Mouse (Mus musculus): ENCODE measurements around the gene Dnase1. TPM values are rescaled to one million over a fixed set of nuclear protein-coding genes. Genes with fewer than 3 reads are reported as not detected.

Gene Dnase1
- polyA plus RNA-seq, 1 experiment from 2014 or later = 12.0 TPM

DNA sequence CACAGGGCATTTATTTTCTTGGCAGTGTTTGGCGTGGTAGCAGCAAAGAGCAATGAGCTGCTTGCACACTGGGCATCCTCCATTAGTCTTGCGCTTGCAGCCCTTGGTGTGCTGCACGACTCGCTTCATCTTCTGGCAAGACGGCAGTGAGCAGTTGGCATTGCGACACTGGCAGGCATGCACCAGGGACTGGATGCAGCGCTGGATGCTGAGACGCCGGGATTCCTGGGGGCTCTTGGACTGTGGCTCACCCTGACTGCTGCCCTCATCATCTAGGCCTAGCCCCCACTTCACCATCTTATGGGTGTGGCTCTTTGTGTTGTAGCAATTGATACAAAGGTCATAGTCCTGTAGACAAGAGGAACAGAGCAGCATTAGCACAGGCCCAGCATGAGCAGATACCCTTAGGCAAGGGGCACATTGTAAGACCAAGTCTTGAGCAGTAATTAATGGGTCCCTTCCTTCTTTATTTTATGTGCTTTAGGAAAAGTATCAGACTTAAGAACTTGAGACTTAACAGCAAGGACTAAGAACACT is 49.2 kb downstream of the Dnase1 start:
- H3K9me3 ChIP-seq (ENCODE audit: control insufficient read depth, low read depth, low read length) = no peaks in the 10 kb centered on the region
- no peak overlapping the region for H3K4me3 ChIP-seq (ENCODE audit: low read depth, low read length)
- WGBS = 93% methylated on average over 9 of the region's 9 CpGs
- H3K27ac ChIP-seq (ENCODE audit: low read length) = no peak overlapping the region
- no peaks in the 10 kb centered on the region for H3K4me1 ChIP-seq (ENCODE audit: control insufficient read depth, insufficient read depth, low read length)
- H3K27me3 ChIP-seq (ENCODE audit: control insufficient read depth, insufficient read depth, low read length) = no peaks in the 10 kb centered on the region
- ATAC-seq (ENCODE audit: insufficient number of reproducible peaks, insufficient read depth, low FRiP score, low read depth) = no peak
- H3K9ac ChIP-seq (replicated peaks; ENCODE audit: low read depth, low read length) = no peak overlapping the region
- no peak overlapping the region for H3K4me2 ChIP-seq (replicated peaks; ENCODE audit: low read depth, low read length)
- peaks cover 72% of the 10 kb centered on the region for H3K36me3 ChIP-seq (ENCODE audit: control insufficient read depth, insufficient read depth, low read length)

DNA sequence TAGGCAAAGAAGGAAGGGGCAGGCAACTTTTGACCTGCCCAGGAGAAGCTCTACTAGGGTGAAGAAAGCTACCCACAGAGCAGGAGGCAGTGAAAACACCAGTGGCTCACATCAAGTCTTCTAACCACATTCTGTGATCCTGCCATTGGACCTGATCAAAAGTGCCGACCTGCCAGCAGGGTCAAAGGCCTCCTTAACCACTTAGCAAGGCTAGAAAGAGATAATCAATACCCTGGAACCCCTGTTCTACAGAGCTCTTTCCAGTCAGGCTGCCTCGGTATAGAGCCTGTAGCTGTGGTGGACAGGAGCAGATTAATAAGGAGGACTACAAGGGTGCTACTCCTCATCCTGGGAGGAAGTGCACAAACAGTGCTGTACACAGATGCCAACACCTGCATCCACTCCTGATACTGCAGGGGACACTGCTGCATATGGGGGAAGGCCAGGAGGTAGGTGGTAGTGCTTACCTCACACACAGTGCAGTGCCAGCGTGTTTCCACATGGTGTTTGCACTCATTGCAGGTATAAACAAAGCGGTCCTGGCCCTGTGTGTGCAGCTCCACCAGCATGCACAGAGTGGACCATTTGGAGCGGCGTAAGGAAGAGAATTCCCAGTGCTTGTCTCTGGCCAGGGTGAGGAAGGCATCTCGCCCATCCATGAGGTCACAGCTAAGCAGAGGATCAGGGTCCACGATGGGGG is 50.6 kb downstream of the Dnase1 start:
- no peak overlapping the region for H3K4me2 ChIP-seq (replicated peaks; ENCODE audit: low read depth, low read length)
- no peaks in the 10 kb centered on the region for H3K9me3 ChIP-seq (ENCODE audit: control insufficient read depth, low read depth, low read length)
- H3K27ac ChIP-seq (ENCODE audit: low read length) = no peak overlapping the region
- peaks cover 80% of the 10 kb centered on the region for H3K36me3 ChIP-seq (ENCODE audit: control insufficient read depth, insufficient read depth, low read length)
- H3K27me3 ChIP-seq (ENCODE audit: control insufficient read depth, insufficient read depth, low read length) = no peaks in the 10 kb centered on the region
- H3K9ac ChIP-seq (replicated peaks; ENCODE audit: low read depth, low read length) = no peak overlapping the region
- ATAC-seq (ENCODE audit: insufficient number of reproducible peaks, insufficient read depth, low FRiP score, low read depth) = 0 out of 2 replicates have a peak, but pooled peaks have one; percentile 31
- H3K4me1 ChIP-seq (ENCODE audit: control insufficient read depth, insufficient read depth, low read length) = no peaks in the 10 kb centered on the region
- no peak overlapping the region for H3K4me3 ChIP-seq (ENCODE audit: low read depth, low read length)
- WGBS = 95% methylated on average over 8 of the region's 8 CpGs

Small RNA genes within 50 kb of the gene (microRNA-seq; reads per million reads assigned to microRNA genes)
- gene Gm23413 = not detected

Other genes with a start within 250 kb of the Dnase1 start
- gene Olfr15, start 206.1 kb upstream of the Dnase1 start, polyA plus RNA-seq (2014; fragmentation: Nextera tagmentation; extraction: Ambion mirVana) = not detected in 2 replicates
- 1.7 TPM in 2 replicates for gene Zfp174, start 189.7 kb upstream of the Dnase1 start, polyA plus RNA-seq (2014; fragmentation: Nextera tagmentation; extraction: Ambion mirVana)
- 49.1 and 53.0 TPM in 2 replicates for gene Naa60, start 164.6 kb upstream of the Dnase1 start, polyA plus RNA-seq (2014; fragmentation: Nextera tagmentation; extraction: Ambion mirVana)
- 7.0 and 8.1 TPM in 2 replicates for gene Zfp597, start 152.4 kb upstream of the Dnase1 start, polyA plus RNA-seq (2014; fragmentation: Nextera tagmentation; extraction: Ambion mirVana)
- gene Gm20695, start 152.3 kb upstream of the Dnase1 start, polyA plus RNA-seq (2014; fragmentation: Nextera tagmentation; extraction: Ambion mirVana) = 1.00 and 3.2 TPM in 2 replicates
- gene 1700037C18Rik, start 128.3 kb upstream of the Dnase1 start, polyA plus RNA-seq (2014; fragmentation: Nextera tagmentation; extraction: Ambion mirVana) = 6.2 and 6.6 TPM in 2 replicates
- gene Cluap1, start 128.1 kb upstream of the Dnase1 start, polyA plus RNA-seq (2014; fragmentation: Nextera tagmentation; extraction: Ambion mirVana) = 28.3 and 28.9 TPM in 2 replicates
- gene Nlrc3, start 60.3 kb upstream of the Dnase1 start, polyA plus RNA-seq (2014; fragmentation: Nextera tagmentation; extraction: Ambion mirVana) = 0.83 and 1.2 TPM in 2 replicates
- gene Slx4, start 33.2 kb upstream of the Dnase1 start, polyA plus RNA-seq (2014; fragmentation: Nextera tagmentation; extraction: Ambion mirVana) = 23.1 and 28.1 TPM in 2 replicates
- 93.4 and 94.0 TPM in 2 replicates for gene Trap1, start 40.9 kb downstream of the Dnase1 start, polyA plus RNA-seq (2014; fragmentation: Nextera tagmentation; extraction: Ambion mirVana)
- 53.6 and 65.3 TPM in 2 replicates for gene Crebbp, start 177.1 kb downstream of the Dnase1 start, polyA plus RNA-seq (2014; fragmentation: Nextera tagmentation; extraction: Ambion mirVana)